Mouse (Mus musculus): ENCODE measurements around the gene Stox2. TPM values are rescaled to one million over a fixed set of nuclear protein-coding genes. Genes with fewer than 3 reads are reported as not detected.

The Stox2 gene
- polyA plus RNA-seq (2014; fragmentation: Nextera tagmentation; extraction: Ambion mirVana): 12.2 and 16.4 TPM in 2 replicates

DNA sequence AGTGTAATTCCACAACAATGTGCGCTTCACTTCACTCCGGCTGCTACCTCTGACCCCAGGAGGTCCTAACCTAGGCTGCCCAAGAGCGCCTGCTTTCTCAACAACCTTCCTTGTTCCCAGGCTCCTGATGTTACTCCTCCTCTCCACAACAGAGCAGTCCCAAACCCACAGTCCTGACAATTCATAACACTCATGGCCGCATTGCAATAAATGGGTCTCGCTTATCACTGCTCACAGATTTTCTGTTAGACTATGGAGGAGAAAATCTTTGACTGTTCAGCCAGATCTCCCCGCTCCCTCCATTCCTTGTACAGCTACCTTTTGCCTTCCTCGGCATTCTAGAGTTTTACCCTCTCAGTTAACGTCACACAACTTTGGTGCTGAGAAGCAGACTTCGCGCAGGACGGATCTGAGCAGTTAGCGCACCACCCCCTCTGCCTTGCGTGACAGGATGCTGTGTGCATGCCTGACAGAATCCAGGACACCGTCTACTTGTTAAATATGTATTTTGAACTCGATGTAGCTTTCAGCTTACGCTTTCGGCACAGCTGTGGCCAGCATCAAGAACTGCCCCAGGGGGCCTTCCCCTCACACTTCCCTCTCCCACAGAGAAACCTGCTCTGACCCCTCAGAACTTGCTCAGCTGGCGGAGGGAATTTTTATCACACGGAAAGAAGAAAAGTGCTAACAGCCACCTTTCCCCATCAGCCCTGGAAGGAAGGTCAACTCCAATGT is at the start of gene Stox2:
Stox2 (minus strand) TSS at position 51 of the 735 bp plus-strand sequence.
- no peaks in the 10 kb centered on the region for H3K9me3 ChIP-seq (ENCODE audit: control insufficient read depth, low read length)
- H3K27me3 ChIP-seq (ENCODE audit: control insufficient read depth, insufficient read depth, low read length): no peaks in the 10 kb centered on the region
- no peak within 1 kb of the TSS for H3K4me2 ChIP-seq (replicated peaks; ENCODE audit: low read depth, low read length)
- no peaks in the 10 kb centered on the region for H3K4me1 ChIP-seq (ENCODE audit: control insufficient read depth, insufficient read depth, low read length)
- no peak within 1 kb of the TSS for H3K4me3 ChIP-seq (ENCODE audit: low read length)
- H3K27ac ChIP-seq (ENCODE audit: low read depth, low read length): no peak within 1 kb of the TSS
- H3K36me3 ChIP-seq (ENCODE audit: control insufficient read depth, insufficient read depth, low read length): no peaks in the 10 kb centered on the region
- ATAC-seq (ENCODE audit: low FRiP score, low TSS enrichment): no peak
- WGBS: 81% methylated on average over 19 of the region's 19 CpGs
- no peak within 1 kb of the TSS for H3K9ac ChIP-seq (ENCODE audit: low read depth, low read length)

DNA sequence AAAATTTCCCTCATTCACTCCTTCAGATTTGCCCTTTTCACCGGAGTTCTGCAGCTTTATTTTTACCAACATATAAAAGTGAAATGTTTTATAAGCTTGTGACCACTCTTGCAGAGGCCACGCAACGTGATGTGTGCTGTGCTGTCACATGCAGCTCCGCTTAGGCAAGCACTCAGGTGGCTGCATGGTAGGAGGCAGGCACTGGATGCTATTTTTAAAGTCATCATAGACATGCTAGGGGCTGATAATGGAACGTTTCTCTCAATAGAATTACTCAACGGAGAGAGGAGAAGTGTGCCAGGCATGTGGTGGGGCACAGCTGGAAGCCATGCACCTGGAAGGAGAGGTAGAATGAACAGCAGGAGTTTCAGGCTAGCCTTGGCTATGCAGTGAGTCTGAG is 49.3 kb upstream of the Stox2 start:
- H3K4me1 ChIP-seq (ENCODE audit: control insufficient read depth, insufficient read depth, low read length): no peaks in the 10 kb centered on the region
- H3K9ac ChIP-seq (ENCODE audit: low read depth, low read length): no peak overlapping the region
- no peak overlapping the region for H3K4me2 ChIP-seq (replicated peaks; ENCODE audit: low read depth, low read length)
- H3K4me3 ChIP-seq (ENCODE audit: low read length): no peak overlapping the region
- no peak for ATAC-seq (ENCODE audit: low FRiP score, low TSS enrichment)
- no peaks in the 10 kb centered on the region for H3K27me3 ChIP-seq (ENCODE audit: control insufficient read depth, insufficient read depth, low read length)
- H3K27ac ChIP-seq (ENCODE audit: low read depth, low read length): no peak overlapping the region
- peaks cover 78% of the 10 kb centered on the region for H3K36me3 ChIP-seq (ENCODE audit: control insufficient read depth, insufficient read depth, low read length)
- 82% methylated on average over 6 of the region's 6 CpGs for WGBS
- no peaks in the 10 kb centered on the region for H3K9me3 ChIP-seq (ENCODE audit: control insufficient read depth, low read length)

DNA sequence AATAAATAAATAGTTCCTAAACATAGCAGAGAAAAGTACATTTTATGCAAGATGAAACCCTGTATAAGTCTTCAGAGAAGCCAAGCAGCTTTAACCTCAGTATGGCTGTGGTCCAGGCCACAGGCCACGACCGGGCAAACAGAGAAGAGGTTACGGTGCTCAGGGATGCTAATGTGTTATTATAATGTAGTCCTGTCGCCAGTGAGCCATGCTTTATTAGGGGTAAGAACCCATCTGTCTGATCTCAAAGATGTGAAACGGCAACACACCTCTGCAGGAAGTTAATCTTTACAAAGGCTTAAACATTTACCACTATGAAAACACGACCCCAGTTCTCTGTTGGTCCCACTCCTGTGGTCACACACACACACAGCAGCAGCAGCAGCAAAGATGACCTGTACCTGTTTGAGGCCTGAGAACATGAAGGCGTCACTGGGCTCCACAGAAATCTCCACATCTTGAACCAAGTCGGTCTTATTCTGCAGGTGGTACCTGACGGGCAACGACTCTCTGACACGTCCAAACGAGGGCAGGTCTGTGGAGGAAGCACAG is 48.5 kb upstream of the Stox2 start:
- Histone ChIP-seq H3K9me3 (ENCODE audit: control insufficient read depth, low read length) (no peaks in the 10 kb centered on the region), H3K9ac (ENCODE audit: low read depth, low read length) (no peak overlapping the region), H3K4me3 (ENCODE audit: low read length) (no peak overlapping the region), H3K36me3 (ENCODE audit: control insufficient read depth, insufficient read depth, low read length) (peaks cover 74% of the 10 kb centered on the region), H3K27me3 (ENCODE audit: control insufficient read depth, insufficient read depth, low read length) (no peaks in the 10 kb centered on the region), H3K4me2 (replicated peaks; ENCODE audit: low read depth, low read length) (no peak overlapping the region), H3K27ac (ENCODE audit: low read depth, low read length) (no peak overlapping the region), H3K4me1 (ENCODE audit: control insufficient read depth, insufficient read depth, low read length) (no peaks in the 10 kb centered on the region)
- WGBS: 51% methylated on average over 12 of the region's 12 CpGs
- peak; percentile 72 for ATAC-seq (ENCODE audit: low FRiP score, low TSS enrichment)

DNA sequence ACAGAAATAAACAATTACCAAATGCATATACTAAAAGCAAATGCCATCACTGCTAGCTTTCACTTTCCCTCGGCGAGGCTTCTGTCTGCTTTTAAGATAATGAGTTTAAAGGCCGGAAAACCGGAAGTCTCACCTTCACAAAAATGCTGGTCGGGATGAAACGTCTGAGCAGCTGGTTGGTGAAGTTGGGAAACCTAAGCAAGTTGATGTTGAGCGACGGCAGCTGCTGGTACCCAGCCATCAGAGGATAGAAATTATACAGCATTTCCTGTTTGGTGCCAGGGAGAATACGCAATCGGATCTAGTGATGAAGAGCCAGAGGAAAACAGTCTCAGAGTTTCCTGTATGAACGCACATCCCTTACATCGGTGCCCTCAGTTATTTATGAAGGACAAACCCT is 46.9 kb upstream of the Stox2 start:
- Histone ChIP-seq H3K27ac (ENCODE audit: low read depth, low read length) (no peak overlapping the region), H3K9me3 (ENCODE audit: control insufficient read depth, low read length) (no peaks in the 10 kb centered on the region), H3K9ac (ENCODE audit: low read depth, low read length) (no peak overlapping the region), H3K36me3 (ENCODE audit: control insufficient read depth, insufficient read depth, low read length) (peaks cover 63% of the 10 kb centered on the region), H3K27me3 (ENCODE audit: control insufficient read depth, insufficient read depth, low read length) (no peaks in the 10 kb centered on the region), H3K4me1 (ENCODE audit: control insufficient read depth, insufficient read depth, low read length) (no peaks in the 10 kb centered on the region), H3K4me2 (replicated peaks; ENCODE audit: low read depth, low read length) (no peak overlapping the region), H3K4me3 (ENCODE audit: low read length) (no peak overlapping the region)
- 92% methylated on average over 12 of the region's 12 CpGs for WGBS
- ATAC-seq (ENCODE audit: low FRiP score, low TSS enrichment): no peak

DNA sequence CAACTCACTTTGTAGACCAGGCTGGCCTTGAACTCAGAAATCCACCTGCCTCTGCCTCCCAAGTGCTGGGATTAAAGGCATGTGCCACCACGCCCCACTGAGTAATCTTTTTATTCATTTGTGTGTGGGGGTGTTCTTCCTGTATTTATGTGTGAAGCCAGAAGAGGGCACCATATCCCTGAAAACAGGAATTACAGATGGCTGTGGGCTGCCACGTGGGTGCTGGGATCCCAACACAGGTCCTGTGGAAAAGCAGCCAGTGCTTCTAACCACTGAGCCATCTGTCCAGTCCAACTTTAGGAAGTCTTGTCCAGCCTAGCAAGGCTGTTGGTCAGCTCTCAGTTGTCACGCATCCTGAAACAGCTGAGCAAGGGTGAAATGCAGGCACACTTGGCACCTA is 41.1 kb upstream of the Stox2 start:
- peaks cover 21% of the 10 kb centered on the region for H3K36me3 ChIP-seq (ENCODE audit: control insufficient read depth, insufficient read depth, low read length)
- H3K9ac ChIP-seq (ENCODE audit: low read depth, low read length): no peak overlapping the region
- H3K27ac ChIP-seq (ENCODE audit: low read depth, low read length): no peak overlapping the region
- 93% methylated on average over 3 of the region's 3 CpGs for WGBS
- ATAC-seq (ENCODE audit: low FRiP score, low TSS enrichment): no peak
- no peak overlapping the region for H3K4me2 ChIP-seq (replicated peaks; ENCODE audit: low read depth, low read length)
- no peaks in the 10 kb centered on the region for H3K27me3 ChIP-seq (ENCODE audit: control insufficient read depth, insufficient read depth, low read length)
- peaks cover 4% of the 10 kb centered on the region; the same call in 1 of the 2 replicates for H3K9me3 ChIP-seq (ENCODE audit: control insufficient read depth, low read length)
- H3K4me3 ChIP-seq (ENCODE audit: low read length): no peak overlapping the region
- H3K4me1 ChIP-seq (ENCODE audit: control insufficient read depth, insufficient read depth, low read length): no peaks in the 10 kb centered on the region

DNA sequence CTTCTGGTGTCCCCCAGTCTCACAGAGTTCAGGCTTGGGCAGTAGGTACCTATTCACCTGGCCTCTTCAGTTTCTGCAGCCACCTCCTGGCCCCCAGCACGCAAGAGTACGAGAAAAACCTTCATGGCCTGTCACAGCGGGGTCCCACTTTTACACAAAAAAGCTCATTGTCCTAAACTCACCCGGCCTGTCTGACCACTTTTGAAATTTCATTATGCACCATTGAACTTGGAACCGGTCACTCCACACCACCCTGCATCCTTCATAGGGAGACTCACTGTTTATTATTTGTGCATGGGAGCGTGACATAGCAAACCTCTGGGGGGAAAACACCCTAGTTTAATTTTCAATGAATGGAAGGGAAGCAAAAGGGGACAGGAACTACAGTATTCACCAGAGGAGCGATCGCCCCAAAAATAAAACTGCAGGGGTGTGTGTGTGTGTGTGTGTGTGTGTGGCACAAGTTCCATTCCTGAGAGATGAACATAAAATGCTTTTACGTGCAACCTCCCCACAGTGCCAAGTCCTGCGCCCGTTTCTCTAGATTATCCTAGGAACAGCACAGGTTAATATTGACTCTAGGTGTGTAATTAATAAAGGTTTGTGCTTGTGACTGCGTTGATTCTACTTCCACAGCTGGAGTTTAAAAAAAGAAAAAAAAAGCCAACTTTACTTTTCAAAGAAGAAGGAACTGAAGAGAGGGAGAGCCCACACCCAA is 36.4 kb upstream of the Stox2 start:
- peak overlapping the region; percentile 73 for H3K27ac ChIP-seq (ENCODE audit: low read depth, low read length)
- H3K36me3 ChIP-seq (ENCODE audit: control insufficient read depth, insufficient read depth, low read length): no peaks in the 10 kb centered on the region
- peak; percentile 85; the same call in 1 of the 2 replicates for ATAC-seq (ENCODE audit: low FRiP score, low TSS enrichment)
- WGBS: 67% methylated on average over 12 of the region's 12 CpGs
- no peaks in the 10 kb centered on the region for H3K4me1 ChIP-seq (ENCODE audit: control insufficient read depth, insufficient read depth, low read length)
- peaks cover 4% of the 10 kb centered on the region; the same call in 1 of the 2 replicates for H3K9me3 ChIP-seq (ENCODE audit: control insufficient read depth, low read length)
- H3K4me3 ChIP-seq (ENCODE audit: low read length): no peak overlapping the region
- H3K4me2 ChIP-seq (replicated peaks; ENCODE audit: low read depth, low read length): 0 out of 2 replicates have a peak overlapping the region, but pooled peaks have one; percentile 10
- no peak overlapping the region for H3K9ac ChIP-seq (ENCODE audit: low read depth, low read length)
- H3K27me3 ChIP-seq (ENCODE audit: control insufficient read depth, insufficient read depth, low read length): no peaks in the 10 kb centered on the region

DNA sequence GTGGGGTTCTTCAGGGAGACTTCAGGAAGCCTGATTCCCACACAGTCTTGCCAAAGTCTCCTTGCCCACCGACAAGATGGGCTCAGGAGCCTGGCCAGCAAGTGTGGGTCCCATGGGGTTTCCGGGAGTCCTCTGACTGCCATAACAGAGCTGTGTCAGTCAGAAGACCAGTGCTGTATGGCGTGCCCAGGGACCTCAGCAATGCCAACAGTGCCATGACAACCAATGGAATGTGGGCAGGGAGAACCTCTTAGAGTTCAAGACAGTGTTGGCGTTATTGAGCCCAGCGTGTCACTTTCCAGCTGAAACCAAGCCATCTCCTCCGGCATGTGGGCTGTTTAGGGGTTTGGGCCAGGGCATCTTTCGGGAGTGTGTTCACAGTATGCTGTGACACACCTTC is 33.9 kb upstream of the Stox2 start:
- no peak overlapping the region for H3K27ac ChIP-seq (ENCODE audit: low read depth, low read length)
- 94% methylated on average over 7 of the region's 7 CpGs for WGBS
- H3K4me2 ChIP-seq (replicated peaks; ENCODE audit: low read depth, low read length): no peak overlapping the region
- no peaks in the 10 kb centered on the region for H3K36me3 ChIP-seq (ENCODE audit: control insufficient read depth, insufficient read depth, low read length)
- H3K27me3 ChIP-seq (ENCODE audit: control insufficient read depth, insufficient read depth, low read length): no peaks in the 10 kb centered on the region
- H3K4me1 ChIP-seq (ENCODE audit: control insufficient read depth, insufficient read depth, low read length): no peaks in the 10 kb centered on the region
- no peak overlapping the region for H3K4me3 ChIP-seq (ENCODE audit: low read length)
- H3K9ac ChIP-seq (ENCODE audit: low read depth, low read length): no peak overlapping the region
- H3K9me3 ChIP-seq (ENCODE audit: control insufficient read depth, low read length): no peaks in the 10 kb centered on the region
- no peak for ATAC-seq (ENCODE audit: low FRiP score, low TSS enrichment)

DNA sequence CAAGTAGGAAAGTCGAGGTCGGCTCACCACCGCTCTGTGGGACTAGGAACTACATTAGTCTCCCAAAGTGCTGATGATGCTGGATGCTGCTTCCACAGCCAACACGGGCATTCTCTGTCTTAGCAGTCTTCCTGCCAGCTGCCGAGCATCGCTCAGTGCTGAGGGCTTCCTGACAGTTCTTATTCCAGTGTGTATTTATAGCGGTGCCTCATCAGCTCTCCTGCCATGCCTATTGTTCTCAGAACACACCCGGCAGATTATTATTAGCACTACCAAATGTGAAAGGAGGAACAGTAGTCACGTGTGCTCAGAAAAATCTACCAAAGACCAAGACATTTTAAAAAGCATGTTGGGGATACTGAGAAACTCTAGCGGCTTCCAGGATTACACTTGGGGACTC is 15.5 kb upstream of the Stox2 start:
- Histone ChIP-seq H3K36me3 (ENCODE audit: control insufficient read depth, insufficient read depth, low read length) (no peaks in the 10 kb centered on the region), H3K4me3 (ENCODE audit: low read length) (no peak overlapping the region), H3K4me2 (replicated peaks; ENCODE audit: low read depth, low read length) (no peak overlapping the region), H3K27ac (ENCODE audit: low read depth, low read length) (no peak overlapping the region), H3K9me3 (ENCODE audit: control insufficient read depth, low read length) (peaks cover 13% of the 10 kb centered on the region; the same call in 1 of the 2 replicates), H3K9ac (ENCODE audit: low read depth, low read length) (no peak overlapping the region), H3K27me3 (ENCODE audit: control insufficient read depth, insufficient read depth, low read length) (no peaks in the 10 kb centered on the region), H3K4me1 (ENCODE audit: control insufficient read depth, insufficient read depth, low read length) (no peaks in the 10 kb centered on the region)
- ATAC-seq (ENCODE audit: low FRiP score, low TSS enrichment): no peak
- WGBS: 80% methylated on average over 10 of the region's 10 CpGs

All from kidney, embryonic 14.5 days (tissue).